Mouse (Mus musculus) embryo, embryonic 10 days (tissue): ENCODE measurements around the gene Chrm3.
"Not testable (repeated sequence)": the region's sequence is repeated elsewhere in the genome, so short reads cannot be mapped to it uniquely, and the experiment has no call there.

Experiments used
- DNase-seq: peaks from one replicate; pipeline ENCODE4 v3.0.0-alpha.2; 2015; ENCODE audit warnings: low spot score

Gene Chrm3

GRCm38 (mm10) chr13:10360777-10361176 lies at the start of gene Chrm3:
Chrm3 (minus strand) TSS chr13:10360847.
- peak; percentile 78 for DNase-seq

DNA sequence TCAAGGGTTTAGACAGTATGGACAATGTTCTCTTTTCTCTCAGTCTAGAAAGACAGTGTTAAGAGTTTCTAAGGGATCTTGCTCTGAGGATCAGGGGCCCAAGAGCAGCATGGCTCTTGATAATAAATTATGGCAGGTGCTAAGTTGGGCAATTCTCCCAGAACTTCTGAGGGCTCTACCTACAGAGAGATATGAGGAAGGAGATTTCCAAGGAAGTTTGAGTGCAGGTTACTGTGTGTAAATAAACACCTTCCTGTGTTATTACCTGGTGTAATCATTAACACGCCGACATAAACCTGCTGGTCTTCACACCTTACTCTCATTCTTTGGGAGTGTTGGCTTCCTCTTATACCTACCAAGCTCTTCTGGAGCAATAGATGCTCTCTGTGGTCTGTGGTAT lies 33.7 kb upstream of the Chrm3 start:
- DNase-seq, result no peak

- DNase-seq, result not testable (repeated sequence)
Measured at GRCm38 (mm10) chr13:10375487-10375886, 14.8 kb upstream of the Chrm3 start.

GRCm38 (mm10) chr13:10360199-10360694 lies 400 bp downstream of the Chrm3 start:
- peak; percentile 16 for DNase-seq

- DNase-seq, result peak; percentile 18
Measured at GRCm38 (mm10) chr13:10359516-10360198, 990 bp downstream of the Chrm3 start.

- DNase-seq, result no peak
Measured at GRCm38 (mm10) chr13:10355796-10356195, 4.9 kb downstream of the Chrm3 start.

DNA sequence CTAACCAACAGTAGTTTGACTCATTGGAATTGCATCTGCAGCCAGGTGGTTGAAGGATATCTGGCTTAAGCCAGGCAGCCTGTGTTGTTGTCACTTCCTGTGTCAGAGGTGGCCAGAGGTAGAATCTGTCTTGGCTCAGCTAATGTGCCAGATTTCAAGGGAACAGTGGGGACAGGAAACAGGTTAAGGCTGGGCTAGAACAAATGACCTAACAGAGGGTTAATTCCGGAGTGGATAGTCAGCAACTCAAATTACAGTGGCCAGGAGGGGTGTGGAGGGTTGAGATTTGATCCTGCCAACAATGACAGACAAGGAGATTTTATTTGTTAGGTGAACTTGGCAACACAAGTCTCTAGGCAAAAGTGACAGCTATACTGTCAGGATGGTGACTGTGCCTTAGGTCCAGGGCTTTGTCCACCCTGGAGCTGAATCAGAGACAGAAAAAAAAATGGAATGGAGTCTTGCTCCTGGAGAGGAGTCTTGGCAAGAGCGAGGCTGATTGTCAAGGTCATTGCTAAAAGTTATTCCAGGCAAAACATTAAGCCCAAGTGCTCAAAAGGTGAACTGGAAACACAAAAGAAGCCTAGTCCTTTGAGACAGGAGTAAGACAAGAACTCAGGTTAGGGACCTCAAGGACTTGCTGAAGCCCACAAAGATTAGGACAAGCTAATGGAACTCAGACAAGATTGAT lies 5.6 kb downstream of the Chrm3 start:
- no peak for DNase-seq

DNA sequence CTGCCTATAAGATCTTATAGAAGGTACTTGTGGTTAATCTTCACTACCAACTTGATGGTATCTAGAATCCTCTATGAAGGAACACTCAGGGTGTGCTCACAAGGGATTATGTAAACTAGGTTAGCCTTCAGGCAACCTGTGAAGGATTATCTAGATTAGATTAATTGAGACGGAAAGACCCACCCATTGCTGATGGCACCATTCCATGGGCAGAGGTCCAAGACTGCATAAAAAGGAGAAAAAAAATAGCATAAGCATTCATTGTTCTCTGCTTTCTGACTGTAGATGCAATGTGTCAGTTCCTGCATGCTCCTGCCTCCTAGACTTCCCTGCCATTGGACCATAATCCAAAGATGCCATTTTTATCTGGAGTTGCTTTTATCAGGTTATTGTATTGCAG lies 8.5 kb downstream of the Chrm3 start:
- no peak for DNase-seq

- peak; percentile 5 for DNase-seq
Measured at GRCm38 (mm10) chr13:10344362-10344761, 16.3 kb downstream of the Chrm3 start.

GRCm38 (mm10) chr13:10335558-10335957 lies 25.1 kb downstream of the Chrm3 start:
- no peak for DNase-seq

GRCm38 (mm10) chr13:10332762-10333161 lies 27.9 kb downstream of the Chrm3 start:
- DNase-seq, result no peak

DNA sequence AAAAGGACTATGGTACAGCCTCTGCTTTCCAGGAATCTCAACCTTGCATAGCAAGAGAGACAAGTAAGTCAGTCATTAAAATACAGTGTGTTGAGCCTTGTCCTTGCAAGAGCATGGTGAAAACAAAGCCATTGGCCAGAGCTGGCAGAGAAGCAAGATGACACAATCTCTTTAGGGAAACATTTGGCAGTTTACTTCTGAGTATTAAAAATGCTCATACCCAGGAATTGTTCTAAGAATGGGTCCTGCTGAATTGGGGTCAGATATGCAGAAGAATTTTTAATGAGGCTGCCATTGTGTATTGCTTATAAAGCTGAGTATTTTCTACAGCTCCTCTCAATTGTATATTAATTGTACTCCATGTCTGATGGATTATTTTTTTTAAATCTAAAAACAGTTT lies 50.8 kb downstream of the Chrm3 start:
- no peak for DNase-seq

DNA sequence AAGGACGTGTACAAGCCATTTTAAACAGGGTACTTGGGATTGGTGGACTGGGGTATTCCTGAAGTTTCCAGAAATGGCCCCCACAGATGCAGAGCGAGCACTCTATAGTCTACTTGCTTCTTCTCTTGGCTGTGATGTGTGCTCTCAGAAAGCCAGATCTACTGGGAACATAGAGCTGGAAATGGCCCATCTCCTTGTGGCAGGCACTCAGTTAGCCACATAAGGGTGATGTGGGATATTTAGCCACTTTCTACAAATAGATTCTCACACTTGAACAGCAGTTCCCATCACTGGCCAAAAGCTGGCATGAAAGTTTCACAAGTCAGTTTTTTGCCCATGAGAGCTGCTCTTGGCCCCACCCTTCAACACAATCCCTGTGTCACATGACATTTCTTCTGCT lies 65.5 kb downstream of the Chrm3 start:
- no peak for DNase-seq

DNA sequence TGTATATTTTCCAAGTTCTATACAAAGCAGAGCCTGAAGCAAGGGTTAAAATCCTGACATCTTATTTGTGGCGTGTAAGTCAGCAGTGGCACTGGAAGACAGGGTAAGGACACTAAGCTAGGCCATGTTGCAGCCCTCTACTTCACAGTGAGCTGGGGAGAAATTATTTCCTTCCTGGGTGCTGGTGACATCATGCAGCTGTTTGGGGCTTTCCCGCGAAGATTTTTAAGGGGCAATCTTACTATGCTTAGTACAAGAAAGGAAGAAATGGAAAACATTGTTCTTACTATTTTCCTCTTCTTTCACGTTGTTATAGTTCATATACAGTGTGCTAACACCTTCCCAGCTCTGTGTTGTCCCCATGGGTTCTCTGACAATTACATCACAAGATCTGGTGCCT lies 76.3 kb downstream of the Chrm3 start:
- no peak for DNase-seq

GRCm38 (mm10) chr13:10274907-10275306 lies 85.7 kb downstream of the Chrm3 start:
- no peak for DNase-seq

DNA sequence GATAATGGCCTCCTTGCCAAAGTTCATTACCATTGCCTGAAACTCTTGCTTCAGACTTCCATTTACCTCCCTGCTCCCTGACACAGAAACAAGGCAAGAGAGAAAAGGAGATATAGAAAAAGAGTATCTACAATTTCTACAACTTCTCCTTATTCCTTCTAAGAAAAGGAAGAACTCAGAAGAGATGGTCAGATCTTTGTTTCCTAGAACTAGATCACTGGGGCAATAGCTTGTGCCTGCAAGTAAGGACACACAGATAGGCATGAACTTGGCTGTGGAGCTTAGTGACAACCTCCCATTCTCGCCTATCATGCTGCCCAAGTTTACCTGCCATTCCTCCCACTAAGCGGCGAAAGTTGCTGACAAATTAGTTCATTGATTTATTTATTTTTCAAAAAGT lies 96.9 kb downstream of the Chrm3 start:
- DNase-seq, result no peak

DNA sequence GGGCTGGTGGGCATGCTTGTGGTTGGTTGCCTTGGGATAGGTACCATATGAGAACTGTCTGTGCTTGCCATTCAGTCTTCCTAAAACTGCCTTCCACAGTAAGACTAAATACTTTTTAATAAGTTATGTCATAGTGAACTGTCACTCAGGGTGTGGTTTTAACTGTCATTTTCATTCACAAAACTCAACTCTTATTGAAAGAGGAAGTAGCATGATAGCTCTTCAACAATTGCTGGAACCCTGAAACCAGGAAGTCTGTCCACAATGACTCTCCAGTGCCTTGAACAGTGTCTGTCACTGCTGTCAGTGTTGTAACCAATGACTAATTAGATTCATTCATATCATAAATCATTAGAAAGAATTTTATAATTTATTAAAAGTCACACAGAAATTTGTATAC lies 107.6 kb downstream of the Chrm3 start:
- no peak for DNase-seq

DNA sequence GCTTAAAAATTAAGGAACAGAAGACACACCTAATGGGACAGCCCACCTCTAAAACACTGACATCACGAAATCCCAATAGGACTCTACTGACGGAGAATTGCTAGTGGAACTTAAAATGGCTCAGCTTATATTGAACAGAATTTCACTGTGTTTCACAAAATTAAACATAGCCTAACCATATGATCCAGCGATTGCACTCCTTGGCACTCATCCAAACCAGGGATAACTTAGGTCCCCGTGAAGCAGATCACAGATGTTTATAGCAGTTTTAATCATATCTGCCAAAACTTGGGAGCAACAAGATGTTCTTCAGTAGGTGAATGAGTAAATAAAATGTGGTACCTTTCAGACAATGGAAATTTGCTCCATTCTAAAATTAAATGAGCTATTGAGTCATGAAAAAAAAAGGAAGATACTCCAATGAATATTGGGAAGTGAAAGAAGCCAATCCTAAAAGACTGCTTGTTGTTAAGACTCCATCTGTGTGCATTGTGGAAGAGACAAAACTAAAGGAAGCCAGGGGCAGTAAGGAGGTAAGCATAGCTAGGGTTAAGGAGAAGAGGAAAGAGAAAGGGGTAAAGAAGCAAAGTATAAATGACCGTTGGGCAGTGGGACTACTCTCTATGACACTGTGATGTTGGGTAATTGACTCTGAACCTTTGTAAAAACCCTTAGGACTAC lies 109.0 kb downstream of the Chrm3 start:
- no peak for DNase-seq

DNA sequence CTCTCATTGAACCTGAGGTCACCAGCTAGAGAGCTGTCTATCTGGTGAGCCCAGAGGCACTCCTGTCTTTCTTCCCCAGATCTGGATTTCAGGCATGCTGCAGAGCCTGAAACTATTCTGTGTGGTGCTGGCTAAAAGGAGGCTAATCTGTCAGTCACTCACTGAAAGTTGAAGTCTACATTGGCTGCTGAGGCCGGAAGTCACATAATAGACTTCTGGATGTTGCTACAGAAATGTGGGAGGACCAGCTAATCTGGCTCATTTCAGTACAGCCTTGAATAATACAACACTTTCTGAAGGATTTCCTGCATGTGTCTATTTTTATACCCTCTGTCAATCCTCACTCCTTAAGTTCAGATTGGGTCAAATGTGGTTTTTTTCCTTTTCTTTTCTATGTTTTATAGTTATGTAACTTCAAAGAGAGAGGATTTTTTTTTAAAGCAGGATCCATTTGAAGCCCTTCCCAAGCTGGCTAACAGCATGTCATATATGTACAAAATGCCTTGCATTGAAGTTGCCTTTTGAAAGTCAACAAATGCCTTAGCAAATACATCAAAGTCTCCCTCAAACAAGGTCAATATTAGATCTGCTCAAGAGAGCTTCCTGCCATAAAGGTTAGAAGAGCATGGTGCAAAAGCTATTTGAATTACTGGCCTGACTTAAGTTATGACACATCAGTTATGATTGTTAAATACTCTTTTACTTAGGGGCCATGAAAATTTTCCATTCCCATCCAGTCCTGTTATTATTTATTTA lies 116.2 kb downstream of the Chrm3 start:
- DNase-seq, result no peak

GRCm38 (mm10) chr13:10240238-10240637 lies 120.4 kb downstream of the Chrm3 start:
- no peak for DNase-seq

DNA sequence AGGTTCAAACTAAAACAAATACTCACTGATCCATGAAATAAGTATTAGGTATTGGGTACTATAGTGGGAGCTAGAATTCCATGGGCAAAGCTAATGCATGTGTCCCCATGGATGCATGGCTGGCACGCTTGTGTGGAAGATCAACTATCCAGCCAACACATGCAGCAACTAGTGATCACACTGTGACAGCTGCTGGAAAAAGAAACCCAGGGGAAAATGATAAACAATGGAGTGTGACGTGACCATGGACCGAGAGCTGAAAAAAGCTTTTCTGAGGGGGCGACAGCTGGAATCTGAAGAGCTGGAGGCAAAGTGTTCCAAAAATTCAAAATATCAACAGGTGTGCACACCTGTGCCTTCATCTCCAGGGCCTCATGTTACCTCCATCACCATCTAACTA lies 120.8 kb downstream of the Chrm3 start:
- DNase-seq, result no peak

DNA sequence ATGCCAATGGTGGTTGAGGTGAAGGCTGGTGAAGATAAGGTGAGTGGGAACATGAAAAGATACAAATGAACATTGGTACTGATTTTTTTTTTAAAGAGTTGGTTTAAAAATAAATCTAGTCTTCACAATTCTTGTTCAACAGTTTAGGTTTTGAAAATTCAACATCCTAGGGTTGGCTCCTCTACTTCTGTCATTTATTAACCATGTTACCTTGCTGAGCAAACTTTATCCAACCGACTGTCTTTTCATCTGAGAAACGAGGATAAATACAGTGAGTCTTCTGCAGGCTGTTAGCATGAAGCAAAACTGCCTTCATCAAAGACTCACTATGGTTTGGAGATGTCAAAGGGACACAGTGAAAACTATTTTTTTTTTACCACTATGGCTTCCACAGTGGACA lies 123.0 kb downstream of the Chrm3 start:
- no peak for DNase-seq
